Mouse (Mus musculus) forebrain, postnatal 0 days (tissue): ENCODE data around the gene Erc2. TPM values are rescaled to one million over a fixed set of nuclear protein-coding genes. Genes with fewer than 3 reads are reported as not detected.
A peak's percentile ranks its signal among the peaks of the same experiment; 100 is the strongest.

Experiments
- ATAC-seq: fragments of 200-750 bp; cut with Nextera tagmentation; 2 replicates; pipeline ENCODE4 v1.8.0; 2017; ENCODE audit warnings: mild to moderate bottlenecking, moderate library complexity
- DNase-seq: peaks from one replicate; pipeline ENCODE4 v3.0.0-alpha.2; 2015
- H3K27ac ChIP-seq: fragments of 300-500 bp; sonication (generic); 2 replicates; pipeline ENCODE4 v1.5.1; 2014; ENCODE audit warnings: low read depth, mild to moderate bottlenecking, antibody characterized with exemption, low read length, moderate library complexity, mixed read lengths
- H3K27me3 ChIP-seq: fragments of 300-500 bp; sonication (generic); 2 replicates; pipeline ENCODE4 v1.6.1; 2014; ENCODE audit warnings: mild to moderate bottlenecking, low read length, mixed read lengths; ENCODE audit not compliant: insufficient read depth
- H3K36me3 ChIP-seq: fragments of 300-500 bp; sonication (generic); 2 replicates; pipeline ENCODE4 v1.6.1; 2014; ENCODE audit warnings: mild to moderate bottlenecking, moderate library complexity; ENCODE audit not compliant: insufficient read depth
- H3K4me1 ChIP-seq: fragments of 300-500 bp; sonication (generic); 2 replicates; pipeline ENCODE4 v1.6.1; 2014; ENCODE audit warnings: antibody characterized with exemption; ENCODE audit not compliant: insufficient read depth
- H3K4me2 ChIP-seq: fragments of 300-500 bp; sonication (generic); 2 replicates; pipeline ENCODE4 v1.6.1; 2014; ENCODE audit warnings: low read depth, mild to moderate bottlenecking, moderate library complexity
- H3K4me3 ChIP-seq: fragments of 300-500 bp; sonication (generic); 2 replicates; pipeline ENCODE4 v1.5.1; 2014; ENCODE audit warnings: low read depth, low read length, mixed read lengths
- H3K9ac ChIP-seq: fragments of 300-500 bp; sonication (generic); 2 replicates; pipeline ENCODE4 v1.6.1; 2014; ENCODE audit warnings: mild to moderate bottlenecking
- H3K9me3 ChIP-seq: fragments of 300-500 bp; sonication (generic); 2 replicates; pipeline ENCODE4 v1.6.1; 2016; ENCODE audit warnings: low read length
- CTCF ChIP-seq: sonication (generic); IDR thresholded peaks from 2 replicates; pipeline ENCODE4 v1.5.1; 2016; ENCODE audit warnings: antibody characterized with exemption, control low read depth, low read depth
- WGBS: fragments of 180-500 bp; shearing (Covaris S2); extraction: QIAGEN DNeasy Blood & Tissue Kit; methylation state at CpG from one replicate; pipeline ENCODE4 v1.1.7; 2014; 5-methylcytosine and 5-hydroxymethylcytosine counted together
- polyA plus RNA-seq: library from polyadenylated mRNA; unstranded; fragments of >200 nt; fragmentation: Nextera tagmentation; extraction: Ambion mirVana; gene quantifications from 2 replicates; pipeline ENCODE4 v1.2.1, GENCODE M21; 2015
- total RNA-seq: library from RNA; depleted of rRNA; stranded (reverse); fragments of >200 nt; gene quantifications from 2 replicates; pipeline ENCODE4 v1.2.3, GENCODE M21; 2014

The Erc2 gene
- total and polyA plus RNA-seq, 2 experiments from 2014 or later, result 106 to 117 TPM

DNA sequence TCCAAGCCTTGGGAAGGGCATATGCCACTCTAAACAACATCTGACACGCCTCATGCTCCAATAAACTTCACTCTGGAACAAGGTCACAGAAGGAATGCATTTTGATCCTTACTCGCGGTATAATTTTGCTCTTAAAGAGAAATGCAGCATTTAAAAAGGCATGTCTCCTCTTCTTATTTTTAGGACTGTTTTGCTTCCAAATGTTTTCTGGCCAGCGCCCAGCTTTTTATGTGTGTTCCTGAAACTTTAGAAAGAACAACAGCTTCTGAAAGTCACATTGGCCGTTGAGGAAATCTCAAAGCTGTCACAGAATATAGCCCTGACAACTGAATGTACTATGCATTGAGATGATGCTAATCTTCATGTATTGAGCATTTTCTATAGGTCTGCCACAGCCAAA is 8.5 kb upstream of the Erc2 start:
- H3K36me3 ChIP-seq, result no peaks in the 10 kb centered on the region
- WGBS, result 74% methylated on average over 5 of the region's 5 CpGs
- H3K4me3 ChIP-seq, result no peak overlapping the region
- no peak overlapping the region for H3K9ac ChIP-seq
- TF ChIP-seq CTCF, result no peak
- no peaks in the 10 kb centered on the region for H3K9me3 ChIP-seq
- DNase-seq, result peak; percentile 38
- H3K27ac ChIP-seq, result no peak overlapping the region
- no peak for ATAC-seq
- no peaks in the 10 kb centered on the region for H3K4me1 ChIP-seq
- no peaks in the 10 kb centered on the region for H3K27me3 ChIP-seq
- no peak overlapping the region for H3K4me2 ChIP-seq

DNA sequence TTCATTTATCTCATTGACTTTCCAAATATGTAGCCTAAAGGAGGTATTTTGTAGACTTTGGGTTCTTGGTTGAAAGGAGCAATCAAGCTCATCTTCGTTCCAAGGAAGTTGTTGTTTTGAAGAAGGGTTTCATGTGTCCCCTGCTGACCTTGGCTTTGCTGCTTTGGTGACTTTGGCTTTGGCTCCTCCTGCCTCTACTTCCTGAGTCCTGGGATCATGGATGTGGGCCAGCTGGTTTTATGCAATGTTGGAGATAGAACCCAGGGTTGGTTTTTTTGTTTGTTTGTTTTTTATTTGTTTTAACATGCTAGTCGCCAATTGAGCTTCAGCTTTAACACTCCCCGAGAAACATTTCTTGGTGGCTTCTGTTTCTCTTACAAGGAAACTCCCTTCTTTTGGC is 4.9 kb upstream of the Erc2 start:
- H3K9me3 ChIP-seq, result no peaks in the 10 kb centered on the region
- no peak overlapping the region for H3K4me2 ChIP-seq
- H3K9ac ChIP-seq, result no peak overlapping the region
- no peak overlapping the region for H3K4me3 ChIP-seq
- H3K36me3 ChIP-seq, result no peaks in the 10 kb centered on the region
- ATAC-seq, result no peak
- H3K27me3 ChIP-seq, result no peaks in the 10 kb centered on the region
- 80% methylated on average over 3 of the region's 3 CpGs for WGBS
- TF ChIP-seq CTCF, result no peak
- no peak for DNase-seq
- no peaks in the 10 kb centered on the region for H3K4me1 ChIP-seq
- no peak overlapping the region for H3K27ac ChIP-seq

DNA sequence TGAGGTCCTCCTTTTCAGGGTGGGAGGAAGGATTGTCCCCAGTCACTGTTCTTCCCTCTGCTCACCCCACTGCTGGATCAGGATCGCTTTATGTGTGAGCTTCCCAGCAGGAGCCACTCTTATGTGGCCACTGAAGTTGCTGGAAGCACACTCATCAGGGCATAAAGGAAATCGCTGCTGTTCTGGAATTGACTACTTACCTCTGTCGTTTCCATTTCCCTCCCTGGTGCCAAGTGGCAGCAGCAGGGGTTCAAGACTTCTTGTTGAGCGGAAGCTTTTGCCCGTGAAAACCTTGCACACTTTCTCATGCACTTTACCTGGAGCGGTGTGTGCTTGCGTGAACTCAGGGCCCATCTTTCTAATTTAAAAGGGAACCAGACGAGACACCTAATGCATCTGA is 652 bp upstream of the Erc2 start:
- Histone ChIP-seq H3K27ac (peak overlapping the region; percentile 88; the same call in 1 of the 2 replicates), H3K36me3 (no peaks in the 10 kb centered on the region), H3K4me1 (peaks cover 12% of the 10 kb centered on the region; the same call in 1 of the 2 replicates), H3K27me3 (no peaks in the 10 kb centered on the region), H3K4me2 (peak overlapping the region; percentile 68), H3K9ac (no peak overlapping the region; the same call in 1 of the 2 replicates), H3K4me3 (peak overlapping the region; percentile 74), H3K9me3 (no peaks in the 10 kb centered on the region)
- DNase-seq (peak; percentile 2), ATAC-seq (no peak)
- 44% methylated on average over 8 of the region's 8 CpGs for WGBS
- no peak for TF ChIP-seq CTCF

DNA sequence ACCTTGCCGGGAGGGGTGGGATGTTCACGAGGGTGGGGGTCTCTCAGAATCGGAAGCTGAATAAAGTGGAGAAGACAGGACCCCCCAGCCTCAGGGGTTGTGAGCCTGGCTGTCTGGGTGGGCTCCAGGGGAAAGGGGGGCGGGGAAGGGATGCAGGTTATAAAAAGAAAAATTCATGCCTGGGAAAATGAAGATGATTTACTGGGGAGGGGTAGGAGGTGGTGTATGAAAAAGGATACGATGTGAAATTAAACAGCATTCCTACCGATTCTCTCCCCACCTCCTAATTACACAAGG is 643 bp downstream of the Erc2 start:
- ATAC-seq, result peak; percentile 27; the same call in 1 of the 2 replicates
- no peaks in the 10 kb centered on the region for H3K27me3 ChIP-seq
- no peak for TF ChIP-seq CTCF

DNA sequence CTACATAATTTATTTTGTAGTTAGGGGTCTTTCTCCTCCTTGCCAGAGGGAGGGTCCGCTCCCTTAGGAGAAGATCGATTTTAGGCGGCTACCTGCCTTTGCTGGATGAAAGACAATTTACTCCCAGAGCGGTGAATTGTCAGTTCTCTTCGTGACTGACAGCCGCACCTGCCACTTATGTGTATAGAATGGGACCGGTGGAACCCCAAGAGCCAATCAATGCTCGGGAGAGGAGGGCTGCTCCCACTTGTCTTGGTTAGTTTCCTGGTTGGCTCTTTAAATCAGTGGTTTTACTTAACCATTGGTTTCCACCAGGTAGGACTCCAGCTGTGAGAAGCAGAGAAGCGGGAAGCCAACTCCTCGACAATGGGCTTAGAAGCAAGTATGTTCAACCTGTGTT is 1.1 kb downstream of the Erc2 start:
- Histone ChIP-seq H3K4me3 (peak overlapping the region; percentile 74), H3K36me3 (no peaks in the 10 kb centered on the region; the same call in 1 of the 2 replicates), H3K27ac (0 out of 2 replicates have a peak overlapping the region, but pooled peaks have one; percentile 88), H3K27me3 (no peaks in the 10 kb centered on the region), H3K9ac (peak overlapping the region; percentile 93), H3K4me2 (peak overlapping the region; percentile 68), H3K4me1 (peaks cover 12% of the 10 kb centered on the region; the same call in 1 of the 2 replicates), H3K9me3 (no peaks in the 10 kb centered on the region)
- no peak for TF ChIP-seq CTCF
- ATAC-seq (peak; percentile 88), DNase-seq (peak; percentile 90)
- 3% methylated on average over 10 of the region's 10 CpGs for WGBS

More for the DNA sequence above, 643 bp downstream of the Erc2 start:
- H3K27ac ChIP-seq, result peak overlapping the region; percentile 88
- H3K4me3 ChIP-seq, result peak overlapping the region; percentile 74
- 0% methylated on average over 5 of the region's 6 CpGs for WGBS
- peak overlapping the region; percentile 93 for H3K9ac ChIP-seq
- peak overlapping the region; percentile 68 for H3K4me2 ChIP-seq
- no peak for DNase-seq
- no peaks in the 10 kb centered on the region for H3K36me3 ChIP-seq
- H3K4me1 ChIP-seq, result peaks cover 12% of the 10 kb centered on the region; the same call in 1 of the 2 replicates
- no peaks in the 10 kb centered on the region for H3K9me3 ChIP-seq

DNA sequence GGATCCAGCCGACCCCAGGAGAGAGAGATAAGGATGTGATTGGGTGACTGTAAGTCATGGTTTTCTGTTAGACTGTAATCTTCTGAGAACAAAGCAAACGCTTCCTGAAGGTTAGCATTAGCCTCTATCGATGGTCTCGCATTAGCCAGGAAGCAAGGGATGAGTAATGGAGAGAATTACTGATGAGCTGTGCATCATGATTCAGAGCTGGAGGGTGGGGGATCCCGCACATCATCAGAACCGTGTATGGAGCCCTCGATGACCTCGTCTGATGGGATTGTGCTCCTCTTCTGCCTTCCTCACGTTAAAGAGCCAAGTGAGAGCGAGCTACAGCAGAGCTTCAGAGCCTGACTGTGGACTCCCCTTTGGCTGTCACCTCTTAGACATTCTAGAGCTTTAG is 6.5 kb downstream of the Erc2 start:
- peaks cover 3% of the 10 kb centered on the region; the same call in 1 of the 2 replicates for H3K36me3 ChIP-seq
- no peak for TF ChIP-seq CTCF
- WGBS, result 80% methylated on average over 10 of the region's 10 CpGs
- no peaks in the 10 kb centered on the region for H3K9me3 ChIP-seq
- no peaks in the 10 kb centered on the region for H3K27me3 ChIP-seq
- H3K9ac ChIP-seq, result no peak overlapping the region
- no peak overlapping the region for H3K4me3 ChIP-seq
- H3K4me2 ChIP-seq, result no peak overlapping the region
- DNase-seq, result no peak
- H3K27ac ChIP-seq, result no peak overlapping the region
- ATAC-seq, result no peak
- H3K4me1 ChIP-seq, result peaks cover 22% of the 10 kb centered on the region; the same call in 1 of the 2 replicates

DNA sequence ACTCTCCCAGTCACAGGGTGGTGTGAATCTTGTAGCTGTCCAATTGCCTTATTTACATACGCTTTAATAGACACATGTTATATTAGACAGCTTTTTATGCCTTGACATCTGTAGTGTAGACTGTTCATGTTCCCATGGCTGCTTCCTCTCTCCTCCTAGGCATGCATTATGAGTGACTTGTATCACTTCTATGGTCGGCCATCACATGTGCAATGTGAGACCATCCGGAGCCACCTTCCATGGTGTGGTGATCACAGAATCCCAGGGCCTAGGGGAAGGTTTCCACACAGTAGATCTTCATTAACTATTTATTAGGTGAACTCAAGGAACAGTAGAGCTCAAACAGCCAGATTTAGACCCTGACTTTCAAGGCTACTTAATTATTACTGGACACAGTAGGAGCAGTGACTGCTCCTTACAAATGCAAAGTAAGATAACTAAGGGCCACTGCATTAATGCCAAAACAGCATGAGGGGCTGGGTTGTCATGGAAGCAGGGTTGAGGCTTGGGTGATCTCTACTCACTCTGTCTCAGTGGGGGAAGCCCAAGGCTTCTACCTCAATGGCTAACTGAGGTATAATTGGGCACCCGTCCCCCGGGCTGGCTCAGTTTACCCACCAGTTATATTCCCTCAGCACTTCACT is 7.3 kb downstream of the Erc2 start:
- no peaks in the 10 kb centered on the region for H3K9me3 ChIP-seq
- ATAC-seq (peak; percentile 55), DNase-seq (no peak)
- TF ChIP-seq CTCF, result no peak
- peaks cover 15% of the 10 kb centered on the region; the same call in 1 of the 2 replicates for H3K4me1 ChIP-seq
- no peak overlapping the region for H3K9ac ChIP-seq
- H3K27me3 ChIP-seq, result no peaks in the 10 kb centered on the region
- no peak overlapping the region for H3K4me3 ChIP-seq
- WGBS, result 41% methylated on average over 5 of the region's 5 CpGs
- H3K27ac ChIP-seq, result no peak overlapping the region
- H3K4me2 ChIP-seq, result no peak overlapping the region
- H3K36me3 ChIP-seq, result peaks cover 3% of the 10 kb centered on the region; the same call in 1 of the 2 replicates
